Mouse (Mus musculus) CD8-positive naive resting alpha-beta T cell, adult 2 months (primary cell): ENCODE results near the gene Rrm1.
"Not testable (repeated sequence)": the region's sequence is repeated elsewhere in the genome, so short reads cannot be mapped to it uniquely, and the experiment has no call there.

ENCODE experiments used
- DNase-seq, 2 experiments: peaks; one replicate each; pipeline ENCODE4 v3.0.0; 2022; ENCODE audit warnings: low read depth in 2 of 2, low spot score in 2 of 2

The Rrm1 gene

DNA sequence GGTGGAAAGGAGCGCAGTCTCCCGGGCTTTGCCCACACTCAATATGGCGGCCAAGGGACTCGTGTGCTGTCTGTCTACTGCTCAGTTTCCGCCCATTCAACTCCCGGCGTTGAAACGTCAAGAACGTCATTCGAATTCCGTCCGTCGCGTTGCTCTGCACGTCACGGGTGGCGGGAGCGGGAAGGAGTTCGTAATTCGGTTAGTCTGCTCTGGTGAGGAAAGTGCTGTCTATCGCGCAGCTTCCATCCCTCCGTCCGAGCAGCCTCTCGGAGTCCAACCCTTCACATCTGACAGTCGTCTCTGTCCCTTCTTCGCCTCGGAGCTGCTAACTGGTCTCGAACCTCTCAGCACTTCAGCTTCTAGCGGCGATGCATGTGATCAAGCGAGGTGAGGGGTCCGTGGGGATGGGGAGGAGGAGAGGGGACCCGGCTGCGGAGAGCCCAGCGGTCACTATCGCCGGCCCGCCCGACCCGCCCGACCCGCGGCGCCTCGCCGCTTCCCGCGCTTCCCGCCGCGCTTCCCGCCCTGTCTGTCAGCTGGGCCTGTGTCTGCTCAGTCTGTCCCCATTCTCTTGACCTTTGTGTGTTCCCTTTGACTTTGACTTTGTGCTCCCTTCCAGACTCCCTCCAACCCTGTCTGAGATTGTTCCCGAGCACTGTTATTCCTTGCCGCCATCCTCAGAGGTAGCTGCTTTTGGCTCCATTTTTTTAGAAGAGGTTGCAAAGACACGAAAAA, at the start of gene Rrm1:
Gene Rrm1 (plus strand): TSS at position 39 of the 735 bp plus-strand sequence.
- peak; percentile 84 to 89 for DNase-seq

DNA sequence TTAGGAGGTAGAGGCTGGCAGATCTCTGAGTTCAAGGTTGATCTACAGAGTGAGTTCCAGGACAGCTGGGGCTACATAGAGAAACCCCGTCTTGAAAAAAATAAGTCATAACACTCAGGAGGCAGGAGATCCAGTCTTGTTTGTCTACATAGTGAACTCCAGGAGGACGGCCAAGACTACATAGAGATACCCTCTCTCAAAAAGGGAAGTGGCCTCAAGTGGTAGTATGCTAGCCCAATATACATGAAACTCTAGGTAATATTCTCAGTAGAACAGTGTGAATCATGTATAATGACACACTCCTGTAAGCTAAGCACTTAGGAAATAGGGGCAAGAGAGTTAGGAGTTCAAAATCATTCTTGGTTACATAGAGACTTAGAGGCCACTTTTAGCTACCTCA, 47.6 kb upstream of the Rrm1 start:
- DNase-seq: no peak

DNA sequence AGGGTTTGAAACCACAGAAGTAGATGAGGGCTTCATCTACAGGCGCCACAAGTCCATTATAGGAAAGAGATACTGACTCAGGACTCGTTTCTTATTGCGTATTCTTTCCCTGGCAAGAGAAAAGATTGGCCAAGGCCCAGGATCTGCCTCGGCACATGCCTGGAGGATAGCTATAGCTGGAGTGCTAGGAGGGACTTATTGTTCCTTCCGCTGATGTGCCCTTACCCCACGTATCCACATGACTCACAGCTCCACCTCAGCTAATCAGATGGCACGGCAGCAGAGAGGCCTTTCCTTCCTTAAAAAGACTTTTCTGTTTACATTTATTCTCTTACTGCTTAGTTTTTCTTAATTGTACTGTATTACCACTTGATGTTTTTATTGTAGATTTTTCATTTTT, 45.6 kb upstream of the Rrm1 start:
- DNase-seq: no peak

GRCm38 (mm10) chr7:102396331-102396730, 45.2 kb upstream of the Rrm1 start:
- DNase-seq: no peak

DNA sequence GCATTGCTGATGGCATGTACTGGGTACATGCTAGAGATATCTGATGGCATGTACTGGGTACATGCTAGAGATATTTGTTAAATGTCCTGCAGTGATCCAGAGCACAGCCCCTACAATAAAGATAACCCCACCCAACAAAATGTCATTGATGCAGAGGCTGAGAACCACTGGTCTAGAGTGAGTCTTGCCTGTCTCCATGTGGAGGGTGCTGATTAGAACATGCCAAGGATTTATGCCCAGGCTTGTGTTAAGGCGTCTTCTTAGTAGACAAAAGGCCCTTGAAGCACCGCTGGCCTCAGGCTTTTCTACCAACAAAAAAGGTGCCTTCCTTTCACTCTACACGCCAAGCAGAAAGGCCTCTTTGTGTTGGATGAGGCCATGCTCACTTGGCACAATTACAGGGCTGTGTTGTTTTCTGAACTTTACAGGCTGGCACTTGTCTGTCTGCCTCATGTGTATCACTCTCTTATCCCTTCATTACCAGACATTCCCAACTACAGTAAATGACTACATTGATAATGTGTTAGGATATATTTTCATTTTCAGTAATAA, 42.2 kb upstream of the Rrm1 start:
- DNase-seq: no peak

- DNase-seq: no peak
Observed at GRCm38 (mm10) chr7:102404118-102404517, 37.4 kb upstream of the Rrm1 start.

DNA sequence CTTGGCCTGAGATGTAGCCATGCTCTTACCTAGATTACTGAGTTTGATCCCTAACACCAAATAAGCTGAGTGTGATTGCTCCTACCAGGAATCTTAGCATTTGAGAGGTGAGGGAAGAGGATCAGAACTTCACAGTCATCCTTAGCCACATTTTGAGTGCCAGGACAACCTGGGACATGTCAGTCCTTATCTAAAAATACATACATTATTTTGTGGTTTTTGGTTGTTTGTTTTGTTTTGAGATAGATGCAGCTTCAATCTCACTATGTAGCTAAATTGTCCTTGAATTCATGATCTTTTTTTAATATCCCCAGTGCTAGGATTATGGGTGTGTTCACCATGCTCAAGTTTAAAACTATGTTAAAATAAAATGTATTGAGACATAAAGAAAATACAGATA, 34.1 kb upstream of the Rrm1 start:
- no peak for DNase-seq

DNA sequence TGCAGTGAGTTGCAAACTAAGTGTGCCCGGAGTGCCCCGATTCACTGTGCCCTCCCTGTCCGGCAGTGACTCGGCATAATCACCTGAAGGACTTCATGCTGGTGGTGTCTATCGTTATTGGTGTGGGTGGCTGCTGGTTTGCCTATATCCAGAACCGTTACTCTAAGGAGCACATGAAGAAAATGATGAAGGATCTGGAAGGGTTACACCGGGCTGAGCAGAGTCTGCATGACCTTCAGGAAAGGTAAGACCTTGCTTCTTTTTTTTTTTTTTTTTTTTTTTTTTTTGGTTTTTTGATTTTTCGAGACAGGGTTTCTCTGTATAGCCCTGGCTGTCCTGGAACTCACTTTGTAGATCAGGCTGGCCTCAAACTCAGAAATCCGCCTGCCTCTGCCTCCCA, 26.2 kb upstream of the Rrm1 start:
- not testable (repeated sequence) for DNase-seq

- no peak for DNase-seq
Observed at GRCm38 (mm10) chr7:102415841-102416240, 25.7 kb upstream of the Rrm1 start.

DNA sequence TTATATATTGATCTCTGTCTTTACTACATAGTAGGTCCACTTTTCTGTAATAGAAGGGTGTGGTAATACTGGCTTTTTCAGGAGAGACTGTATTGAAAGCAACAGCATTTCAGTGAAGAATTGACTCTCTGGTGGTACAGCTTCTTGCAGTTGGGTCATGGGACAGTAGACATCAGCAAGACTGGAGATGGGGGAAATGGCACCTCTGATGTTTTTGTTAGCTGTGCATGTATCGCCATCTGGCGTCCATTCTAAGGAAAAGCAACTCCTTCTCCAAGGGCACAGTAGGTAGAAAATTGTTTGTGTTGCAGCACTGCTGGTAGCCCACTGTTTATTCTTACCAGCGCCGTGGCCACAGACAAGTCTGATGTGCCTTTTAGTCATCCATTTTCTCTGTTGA, 24.1 kb upstream of the Rrm1 start:
- peak; percentile 38 to 59 for DNase-seq

DNA sequence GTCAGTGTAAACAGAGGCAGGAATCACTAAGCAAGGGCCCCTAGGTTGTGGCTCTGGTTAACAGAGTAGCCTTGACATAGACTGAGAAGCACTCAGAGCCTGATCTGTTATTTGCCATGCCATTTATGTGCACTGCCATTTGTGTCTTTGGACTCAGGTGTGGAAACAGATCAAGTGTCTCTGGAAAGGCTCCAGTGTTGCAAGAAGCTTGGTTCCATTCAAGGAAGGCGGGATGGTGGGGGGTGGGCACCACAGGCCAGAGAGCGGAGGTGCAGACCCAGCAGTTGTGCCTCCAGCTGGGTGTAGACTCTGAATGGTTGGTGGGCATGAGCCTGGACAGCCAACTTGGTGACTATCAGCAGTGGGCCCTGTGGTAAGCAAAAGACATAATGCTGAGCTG, 19.5 kb upstream of the Rrm1 start:
- DNase-seq: no peak

DNA sequence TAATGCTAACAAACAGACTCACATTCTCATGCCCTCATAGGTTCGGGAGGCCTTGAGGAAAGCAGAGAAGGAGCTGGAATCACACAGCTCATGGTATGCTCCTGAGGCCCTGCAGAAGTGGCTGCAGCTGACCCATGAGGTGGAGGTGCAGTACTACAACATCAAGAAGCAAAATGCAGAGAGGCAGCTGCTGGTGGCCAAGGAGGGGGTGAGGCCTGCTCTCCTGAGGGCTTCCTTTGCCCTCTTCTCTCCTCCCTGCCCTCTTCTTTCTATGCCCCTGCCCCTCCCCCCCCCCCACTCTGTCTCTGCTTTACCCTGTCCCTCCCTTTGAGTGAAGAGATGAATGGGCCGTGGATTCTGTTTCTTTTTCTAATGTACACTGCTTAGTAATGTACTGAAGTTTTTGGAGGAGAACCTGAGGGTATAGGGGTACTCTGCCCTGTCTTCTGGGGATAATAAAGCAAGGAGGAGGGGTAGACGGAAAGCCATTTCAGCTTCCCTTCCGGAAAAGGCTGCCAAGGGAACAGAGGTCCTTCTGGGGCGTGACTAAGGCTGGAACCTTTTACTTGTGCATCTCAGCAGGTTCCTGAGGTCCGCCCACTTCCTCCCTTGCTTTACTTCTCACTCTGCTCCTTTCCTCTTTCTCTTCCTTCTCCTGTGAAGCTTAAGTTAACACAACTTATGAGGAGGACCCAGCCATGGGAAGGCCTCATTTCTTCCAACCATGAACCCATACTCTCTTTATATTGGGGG, 15.4 kb upstream of the Rrm1 start:
- DNase-seq: no peak

GRCm38 (mm10) chr7:102434344-102434743, 7.2 kb upstream of the Rrm1 start:
- DNase-seq: no peak

GRCm38 (mm10) chr7:102440822-102441656, 456 bp upstream of the Rrm1 start:
- DNase-seq: no peak

- no peak for DNase-seq
Observed at GRCm38 (mm10) chr7:102442432-102442831, 937 bp downstream of the Rrm1 start.

- no peak for DNase-seq
Observed at GRCm38 (mm10) chr7:102444301-102444700, 2.8 kb downstream of the Rrm1 start.

DNA sequence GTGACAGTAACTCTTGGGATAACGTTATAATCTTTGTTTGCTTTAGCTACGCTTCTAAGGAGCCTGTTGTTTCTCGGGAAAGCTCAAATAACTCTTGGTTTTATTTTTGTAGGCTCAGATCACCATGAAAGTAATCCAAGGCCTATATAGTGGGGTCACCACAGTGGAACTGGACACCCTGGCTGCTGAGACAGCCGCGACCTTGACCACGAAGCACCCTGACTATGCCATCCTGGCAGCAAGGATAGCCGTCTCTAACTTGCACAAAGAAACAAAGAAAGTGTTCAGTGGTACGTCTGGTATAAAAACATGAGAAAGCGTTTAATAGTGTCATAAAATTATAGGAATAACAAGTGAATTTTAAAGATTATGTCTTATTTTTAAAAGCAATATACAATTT, 4.9 kb downstream of the Rrm1 start:
- no peak for DNase-seq

GRCm38 (mm10) chr7:102458618-102459380, 17.3 kb downstream of the Rrm1 start:
- no peak for DNase-seq

DNA sequence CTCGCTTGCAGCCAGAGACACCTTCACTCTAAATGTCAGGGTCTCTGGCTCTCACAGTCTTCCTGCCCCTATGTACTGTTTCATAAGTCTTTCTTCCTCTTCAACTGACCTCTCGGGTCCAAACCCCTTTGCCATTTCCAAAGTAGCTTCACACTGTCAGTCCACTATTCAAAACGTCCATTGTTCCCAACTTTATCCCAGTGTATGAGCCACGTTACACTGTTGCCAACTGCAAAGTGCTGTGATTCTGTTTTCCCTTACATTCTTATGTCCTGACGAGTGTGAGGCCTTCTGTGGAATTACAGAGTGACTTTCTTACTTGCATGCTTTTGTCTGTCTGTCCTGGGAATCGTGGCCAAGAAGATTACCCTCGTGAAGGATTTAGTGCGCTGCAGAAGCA, 26.1 kb downstream of the Rrm1 start:
- DNase-seq: no peak

GRCm38 (mm10) chr7:102472675-102473074, 31.2 kb downstream of the Rrm1 start:
- DNase-seq: no peak

DNA sequence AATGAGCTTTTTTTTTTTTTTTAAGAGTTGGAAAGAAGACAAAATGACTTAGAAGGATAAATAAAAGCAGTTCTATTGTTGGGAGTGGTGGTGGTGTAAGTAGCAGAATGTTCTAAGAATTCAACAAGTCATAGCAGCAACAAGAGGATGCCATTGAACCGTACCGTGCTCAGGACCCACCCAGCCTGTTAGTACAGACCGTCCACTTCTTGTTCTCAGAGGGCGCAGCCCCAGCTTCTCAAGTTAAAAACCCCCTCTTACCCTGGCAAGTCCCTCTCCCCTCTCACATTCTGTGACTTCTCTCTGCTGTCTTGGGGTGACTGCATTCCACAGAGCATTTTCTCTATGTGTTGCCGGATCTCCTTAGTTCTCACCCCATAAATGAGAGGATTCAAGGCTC, 35.1 kb downstream of the Rrm1 start:
- no peak for DNase-seq
